In genomic region chr12:104952458-104952857, GRCm38 (mm10) we compare ENCODE assay signal across 8 mouse cellular contexts. TPM values are rescaled to one million over a fixed set of nuclear protein-coding genes. Genes with fewer than 3 reads are reported as not detected.
DNase-seq lines count a peak whose midpoint lies in the region; ATAC-seq and TF ChIP-seq lines count a peak whose summit lies in the region.

No protein-coding gene starts in this region.

- no peaks in the 10 kb centered on the region for H3K36me3 ChIP-seq in embryonic facial prominence, embryonic 14.5 days (ENCODE audit: control insufficient read depth, insufficient read depth, low read length)
- H3K36me3 ChIP-seq in heart, postnatal 0 days (replicated peaks; ENCODE audit: control insufficient read depth, insufficient read depth, low read length): peaks cover 5% of the 10 kb centered on the region
- H3K36me3 ChIP-seq in liver, embryonic 15.5 days (replicated peaks): peaks cover 70% of the 10 kb centered on the region

- WGBS in embryonic facial prominence, embryonic 14.5 days: 11% methylated on average over 5 of the region's 5 CpGs
- 18% methylated on average over 5 of the region's 5 CpGs for whole genome bisulfite sequencing in heart, postnatal 0 days
- WGBS in liver, embryonic 15.5 days (ENCODE audit: insufficient replicate concordance): 17% methylated on average over 5 of the region's 5 CpGs

- TF ChIP-seq CTCF in heart, postnatal 0 days (IDR thresholded peaks at IDR 0.05; ENCODE audit: low read depth): peak; percentile 93

- H3K9me3 ChIP-seq in embryonic facial prominence, embryonic 14.5 days (ENCODE audit: control insufficient read depth, low read length): no peaks in the 10 kb centered on the region
- no peaks in the 10 kb centered on the region for H3K9me3 ChIP-seq in heart, postnatal 0 days (replicated peaks; ENCODE audit: control insufficient read depth, low read length)
- no peaks in the 10 kb centered on the region for H3K9me3 ChIP-seq in liver, embryonic 15.5 days (replicated peaks)

- no peak overlapping the region for H3K4me3 ChIP-seq in embryonic facial prominence, embryonic 14.5 days (ENCODE audit: low read depth, low read length)
- H3K4me3 ChIP-seq in heart, postnatal 0 days (ENCODE audit: low read depth, low read length): no peak overlapping the region
- H3K4me3 ChIP-seq in liver, embryonic 15.5 days (replicated peaks): no peak overlapping the region

- no peak overlapping the region for H3K4me2 ChIP-seq in embryonic facial prominence, embryonic 14.5 days (ENCODE audit: low read depth, low read length)
- no peak overlapping the region for H3K4me2 ChIP-seq in heart, postnatal 0 days (ENCODE audit: low read depth, low read length)
- H3K4me2 ChIP-seq in liver, embryonic 15.5 days: no peak overlapping the region

- peak; percentile 38 for ATAC-seq in embryonic facial prominence, embryonic 14.5 days (ENCODE audit: low read depth)
- peak; percentile 76 for ATAC-seq in heart, postnatal 0 days (ENCODE audit: insufficient read depth, low read depth)
- peak; percentile 59 for ATAC-seq in liver, embryonic 15.5 days (ENCODE audit: insufficient read depth)
- ATAC-seq in neutrophil, adult 5-6 weeks (ENCODE audit: extremely low read depth, insufficient number of reproducible peaks, low FRiP score, poor library complexity, severe bottlenecking): peak; percentile 73

- no peak overlapping the region for H3K9ac ChIP-seq in embryonic facial prominence, embryonic 14.5 days (ENCODE audit: low read depth, low read length)
- H3K9ac ChIP-seq in heart, postnatal 0 days (replicated peaks; ENCODE audit: low read depth, low read length): no peak overlapping the region
- no peak overlapping the region for H3K9ac ChIP-seq in liver, embryonic 15.5 days

- H3K27me3 ChIP-seq in embryonic facial prominence, embryonic 14.5 days (replicated peaks; ENCODE audit: control insufficient read depth, insufficient read depth, low read length): no peaks in the 10 kb centered on the region
- H3K27me3 ChIP-seq in heart, postnatal 0 days (ENCODE audit: control insufficient read depth, insufficient read depth, low read length): no peaks in the 10 kb centered on the region
- no peaks in the 10 kb centered on the region for H3K27me3 ChIP-seq in liver, embryonic 15.5 days

- H3K27ac ChIP-seq in embryonic facial prominence, embryonic 14.5 days (replicated peaks; ENCODE audit: low read depth, low read length): no peak overlapping the region
- no peak overlapping the region for H3K27ac ChIP-seq in heart, postnatal 0 days (ENCODE audit: low read depth)
- no peak overlapping the region for H3K27ac ChIP-seq in liver, embryonic 15.5 days (replicated peaks)

- peak; percentile 72 for DNase-seq in CD4-positive helper T cell, adult 2 months (ENCODE audit: low read depth, low spot score)
- DNase-seq in adrenal gland, postnatal 36 days: peak; percentile 83 to 88
- DNase-seq in embryonic facial prominence, embryonic 14.5 days (ENCODE audit: low spot score): peak; percentile 70
- peak; percentile 44 for DNase-seq in heart, postnatal 0 days (ENCODE audit: low spot score)
- peak; percentile 80 for DNase-seq in kidney, postnatal 14 days
- peak; percentile 62 for DNase-seq in testis, postnatal 14 days (ENCODE audit: low spot score)

- H3K4me1 ChIP-seq in embryonic facial prominence, embryonic 14.5 days (ENCODE audit: control insufficient read depth, insufficient read depth, low read length): no peaks in the 10 kb centered on the region
- peaks cover 4% of the 10 kb centered on the region; the same call in 1 of the 2 replicates for H3K4me1 ChIP-seq in heart, postnatal 0 days (ENCODE audit: control insufficient read depth, insufficient read depth)
- H3K4me1 ChIP-seq in liver, embryonic 15.5 days (replicated peaks): 0 out of 2 replicates have a peak, but pooled peaks cover 3% of the 10 kb centered on the region

- TF ChIP-seq EP300 in heart, postnatal 0 days (IDR thresholded peaks at IDR 0.05; ENCODE audit: low read depth): no peak

RNA-seq across cellular contexts. Expression of gene Syne3, which starts 57.2 kb away (rescaled TPM):
- total RNA-seq in adrenal gland, postnatal 36 days (2021): 10 to 100 TPM; 16.5 to 18.2 TPM
- polyA plus RNA-seq in embryonic facial prominence, embryonic 14.5 days (2014; fragmentation: Nextera tagmentation; extraction: Ambion mirVana): 1.8 and 3.0 TPM in 2 replicates
- 5.0 TPM in 2 replicates for total RNA-seq in heart, postnatal 0 days (2014; rRNA removed; ENCODE audit: low replicate concordance)
- 1.8 TPM in 2 replicates for polyA plus RNA-seq in heart, postnatal 0 days (2015; fragmentation: Nextera tagmentation; extraction: Ambion mirVana)
- polyA plus RNA-seq in liver, embryonic 15.5 days (2015; fragmentation: Nextera tagmentation; extraction: Ambion mirVana): 2.9 and 3.0 TPM in 2 replicates
- total RNA-seq in neutrophil, adult 5-6 weeks (2017): 20.7 and 21.2 TPM in 2 replicates
